Mouse (Mus musculus) heart, postnatal 14 days (tissue): Measurements from ENCODE around the gene Prss47. TPM values are rescaled to one million over a fixed set of nuclear protein-coding genes. Genes with fewer than 3 reads are reported as not detected.

Experiments used
- DNase-seq, 2 experiments: peaks; one replicate each; pipeline ENCODE4 v3.0.0; 2021 to 2022
- intact Hi-C: fragments of 180-260 bp; cut with DNase I; formaldehyde crosslinking; loops from one replicate; pipeline ENCODE4 v1.15.1; 2025
- long read RNA-seq, 2 experiments: library from polyadenylated mRNA; stranded (forward); transcript quantifications; one replicate each; pipeline ENCODE4 v2.0.0; 2021
- total RNA-seq, 2 experiments: library from RNA; stranded (reverse); gene quantifications; 2 replicates each; pipeline ENCODE4 v1.2.3; 2021

Prss47 gene
- not detected for total RNA-seq
- long read RNA-seq, experiment 1: 0 reads
- long read RNA-seq, experiment 2: 0 reads

GRCm38 (mm10) chr13:65052660-65053059 is at the start of gene Prss47:
Gene Prss47 (minus strand): TSS chr13:65052760.
- intact Hi-C loops: no loop called here
- DNase-seq: no peak

DNA sequence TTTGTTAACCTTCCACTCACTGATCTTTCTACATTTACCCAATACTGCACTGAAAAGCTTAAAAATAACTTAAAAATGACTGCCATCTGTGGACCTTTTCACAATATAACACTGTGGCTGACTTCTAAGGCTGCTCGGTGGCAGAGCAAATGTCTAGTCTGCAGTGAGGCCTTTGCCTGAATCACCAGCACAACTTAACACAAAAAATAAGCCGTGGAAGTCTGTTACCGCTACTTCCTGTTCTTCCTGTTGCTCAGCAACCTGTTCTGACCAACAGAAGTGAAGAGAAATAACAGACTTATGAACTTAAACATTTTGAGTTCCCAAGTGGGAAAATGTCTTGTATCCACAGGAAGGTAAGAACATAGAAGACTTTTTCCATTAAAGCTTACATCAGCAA is 48.7 kb upstream of the Prss47 start:
- DNase-seq: no peak
- intact Hi-C loops: no loop called here

DNA sequence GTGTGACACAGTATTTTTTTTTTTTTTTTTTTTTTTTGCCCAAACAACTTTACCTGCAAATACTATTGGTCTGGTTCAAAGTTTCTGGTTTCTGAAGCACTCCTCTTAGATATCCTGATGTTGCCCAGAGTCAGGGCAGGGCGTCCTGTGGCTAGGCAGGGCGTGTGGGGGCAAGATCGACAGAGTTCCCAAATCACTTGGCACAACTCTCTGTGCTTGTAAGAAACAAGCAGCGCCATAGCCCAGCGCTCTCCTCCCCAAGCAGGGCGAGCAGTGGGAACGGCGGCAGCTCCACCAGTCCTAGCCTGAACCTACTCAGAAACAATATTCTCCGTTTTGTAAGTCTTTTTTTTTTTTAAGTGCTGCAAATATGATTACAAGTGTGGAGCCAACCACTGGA is 48.1 kb upstream of the Prss47 start:
- DNase-seq: no peak
- intact Hi-C loops: no loop called here

DNA sequence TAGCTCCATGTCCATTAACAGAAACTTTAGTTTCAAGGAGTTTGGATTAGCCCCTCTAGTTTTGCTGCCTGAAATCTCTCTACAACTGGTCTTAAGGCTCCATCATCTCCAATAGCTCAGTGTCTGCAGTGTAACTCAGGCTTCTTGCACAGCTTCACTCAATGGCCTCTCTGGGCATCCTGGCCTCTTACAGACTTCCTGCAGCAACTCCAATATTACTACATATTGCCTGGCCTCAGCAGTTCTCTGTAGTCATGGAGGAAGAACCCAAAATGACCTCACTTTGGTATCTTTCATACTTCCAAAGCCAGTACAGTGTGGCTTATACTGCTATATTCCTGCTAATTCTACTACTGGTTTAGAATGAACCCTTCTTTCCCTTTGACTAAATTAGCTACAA is 44.5 kb upstream of the Prss47 start:
- intact Hi-C loops: no loop called here
- DNase-seq: no peak

DNA sequence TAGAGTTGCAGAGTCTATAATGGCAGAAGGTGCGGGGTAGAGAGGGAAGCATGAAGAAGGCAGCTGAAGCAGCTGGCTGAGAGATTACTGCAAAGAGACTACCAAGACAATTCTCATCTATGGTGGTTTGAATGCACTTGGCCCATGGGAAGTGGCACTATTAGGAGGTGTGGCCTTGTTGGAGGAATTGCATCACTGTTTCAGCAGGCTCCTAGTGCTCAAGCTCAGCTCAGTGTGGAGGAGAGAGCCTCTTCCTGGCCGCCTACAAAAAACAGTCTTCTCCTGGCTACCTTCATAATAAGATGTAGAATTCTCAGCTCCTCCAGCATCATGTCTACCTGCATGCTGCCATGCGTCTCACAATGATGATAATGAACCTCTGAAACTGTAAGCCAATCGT is 43.4 kb upstream of the Prss47 start:
- intact Hi-C loops: no loop called here
- no peak for DNase-seq

GRCm38 (mm10) chr13:65069969-65070368 is 17.4 kb upstream of the Prss47 start:
- intact Hi-C loops: no loop called here
- no peak for DNase-seq

- intact Hi-C loops: no loop called here
- peak in 1 of 2 experiments; percentile 6 for DNase-seq
These were observed 17.5 kb downstream of the Prss47 start for GRCm38 (mm10) chr13:65035057-65035456.

- DNase-seq: no peak
- intact Hi-C loops: no loop called here
These were observed 19.8 kb downstream of the Prss47 start, which contains the start of gene Spata31d1c for GRCm38 (mm10) chr13:65032758-65033157. Gene Spata31d1c (plus strand): TSS chr13:65033058.

DNA sequence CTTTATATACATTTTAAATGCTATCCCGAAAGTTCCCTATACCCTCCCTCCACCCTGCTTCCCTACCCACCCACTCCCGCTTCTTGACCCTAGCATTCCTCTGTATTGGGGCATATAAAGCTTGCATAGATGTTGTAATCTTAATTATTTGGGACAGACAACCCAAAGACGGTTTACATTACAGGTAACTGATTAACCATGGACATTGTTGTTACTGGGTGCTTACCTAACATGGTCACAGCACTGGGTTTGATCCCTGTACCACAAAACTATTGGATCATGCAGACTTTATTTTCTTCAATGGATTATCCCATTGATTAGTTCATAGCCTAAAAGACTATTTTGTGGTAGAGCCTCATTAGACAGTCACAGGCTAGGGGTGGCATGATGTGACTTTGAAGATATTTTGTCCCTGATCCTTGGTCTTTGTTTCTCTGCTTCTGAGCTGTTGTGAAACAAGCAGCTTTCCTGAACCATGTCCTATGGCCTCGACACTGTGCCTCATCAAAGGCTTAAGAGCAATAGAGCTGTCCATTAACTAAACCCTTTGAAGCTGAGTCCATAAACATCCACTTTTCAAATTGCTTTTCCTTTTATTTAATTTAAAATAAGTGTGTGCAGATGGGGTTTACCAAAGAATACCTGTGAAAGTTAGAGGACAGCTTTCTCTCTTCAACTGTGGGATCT is 41.4 kb downstream of the Prss47 start:
- no peak for DNase-seq
- intact Hi-C loops: no loop called here

- intact Hi-C loops: no loop called here
- DNase-seq: no peak
These were observed 44.6 kb downstream of the Prss47 start for GRCm38 (mm10) chr13:65007971-65008370.

GRCm38 (mm10) chr13:65006760-65007159 is 45.8 kb downstream of the Prss47 start:
- intact Hi-C loops: no loop called here
- no peak for DNase-seq

DNA sequence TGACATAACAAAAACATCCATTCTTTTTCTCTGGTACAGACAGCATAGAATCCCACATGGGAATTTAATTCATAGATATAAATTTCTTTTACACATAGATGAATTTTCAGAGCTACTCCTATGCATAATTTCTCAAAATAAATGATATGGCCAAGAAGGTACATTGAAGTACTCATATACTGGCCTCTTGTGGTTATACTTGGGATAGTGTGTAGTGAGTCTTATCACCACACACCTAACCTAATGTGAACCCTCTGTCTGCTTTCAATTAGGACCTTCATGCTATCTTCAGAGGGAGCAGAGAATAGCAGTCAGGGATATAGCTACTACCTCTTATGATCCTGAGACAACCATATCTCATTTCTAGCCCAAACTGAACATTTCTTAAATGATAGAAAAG is 47.1 kb downstream of the Prss47 start:
- intact Hi-C loops: no loop called here
- no peak for DNase-seq

Other genes starting within 250 kb of the Prss47 start
- gene Cntnap3, start 148.8 kb downstream of the Prss47 start, total RNA-seq: not detected
- gene Spata31, start 135.4 kb downstream of the Prss47 start, total RNA-seq: not detected
- gene Spata31d1c, start 19.7 kb downstream of the Prss47 start, total RNA-seq: not detected
- gene Mfsd14b, start 60.2 kb upstream of the Prss47 start, total RNA-seq: 10 to 100 TPM; 22.5 to 24.7 TPM
- gene Olfr465-ps1, start 85.3 kb upstream of the Prss47 start, total RNA-seq: not detected
- gene Olfr466, start 97.5 kb upstream of the Prss47 start, total RNA-seq: not detected
- not detected for gene Nlrp4f, start 153.2 kb upstream of the Prss47 start, total RNA-seq
- gene Gm10775, start 206.8 kb upstream of the Prss47 start, total RNA-seq: not detected
- gene Zfp369, start 226.1 kb upstream of the Prss47 start, total RNA-seq: 10 to 100 TPM; 24.7 to 27.5 TPM